Mouse (Mus musculus) MEL (cell line): ENCODE results near the gene Rnase13. TPM values are rescaled to one million over a fixed set of nuclear protein-coding genes. Genes with fewer than 3 reads are reported as not detected.

ENCODE experiments used
- DNase-seq: peaks from one replicate; pipeline ENCODE4 v3.0.0; 2011; ENCODE audit warnings: low read depth, low spot score
- H3K27ac ChIP-seq: 2 replicates; pipeline ENCODE4 v1.5.1; 2012; ENCODE audit warnings: low read depth, mild to moderate bottlenecking, control low read depth, low read length, moderate library complexity; ENCODE audit not compliant: control insufficient read depth
- H3K27me3 ChIP-seq, 2 experiments: fragments of 150-350 bp in 1 of 2; sonication (generic) in 1 of 2; 2 replicates each; pipeline ENCODE4 v1.6.1; 2012; ENCODE audit warnings: low read length in 2 of 2, mild to moderate bottlenecking in 2 of 2, improper control_type of control experiment in 1 of 2, moderate library complexity in 1 of 2; ENCODE audit not compliant: insufficient read depth in 2 of 2, control insufficient read depth in 1 of 2
- H3K36me3 ChIP-seq, 2 experiments: 2 replicates each; pipeline ENCODE4 v1.6.1; 2012 to 2014; ENCODE audit warnings: low read length in 2 of 2, improper control_type of control experiment in 1 of 2, inconsistent platforms in 1 of 2, mild to moderate bottlenecking in 1 of 2; ENCODE audit not compliant: insufficient read depth in 2 of 2, control insufficient read depth in 1 of 2
- H3K4me1 ChIP-seq, 2 experiments: fragments of 150-350 bp in 1 of 2; sonication (generic) in 1 of 2; 2 replicates each; pipeline ENCODE4 v1.6.1; 2012; ENCODE audit warnings: low read length in 2 of 2, improper control_type of control experiment in 1 of 2, mild to moderate bottlenecking in 1 of 2; ENCODE audit not compliant: insufficient read depth in 2 of 2, control insufficient read depth in 1 of 2
- H3K4me3 ChIP-seq, 2 experiments: fragments of 150-350 bp in 1 of 2; sonication (generic) in 1 of 2; 2 replicates each; pipeline ENCODE4 v1.5.1; 2012; ENCODE audit warnings: low read depth in 2 of 2, low read length in 2 of 2, mild to moderate bottlenecking in 2 of 2, moderate library complexity in 2 of 2, control low read depth in 1 of 2, improper control_type of control experiment in 1 of 2; ENCODE audit not compliant: control insufficient read depth in 1 of 2, insufficient read depth in 1 of 2
- H3K79me2 ChIP-seq: 2 replicates; pipeline ENCODE4 v1.6.1; 2012; ENCODE audit warnings: mild to moderate bottlenecking, low read length, moderate library complexity; ENCODE audit not compliant: control insufficient read depth, poor library complexity, insufficient read depth
- H3K9ac ChIP-seq: 2 replicates; pipeline ENCODE4 v1.6.1; 2012; ENCODE audit warnings: low read depth, mild to moderate bottlenecking, control low read depth, low read length, moderate library complexity; ENCODE audit not compliant: control insufficient read depth, poor library complexity, severe bottlenecking
- H3K9me3 ChIP-seq: fragments of 150-350 bp; sonication (generic); replicated peaks from 2 replicates; pipeline ENCODE4 v1.6.1; 2012; ENCODE audit warnings: mild to moderate bottlenecking, low read length, improper control_type of control experiment, moderate library complexity; ENCODE audit not compliant: insufficient read depth
- CHD1 ChIP-seq: IDR thresholded peaks from 2 replicates; pipeline ENCODE4 v1.6.1; 2012; ENCODE audit warnings: low read depth, mild to moderate bottlenecking, inconsistent platforms, low read length, improper control_type of control experiment
- CHD2 ChIP-seq: IDR thresholded peaks from 2 replicates; pipeline ENCODE4 v1.6.1; 2011; ENCODE audit warnings: low read length, improper control_type of control experiment
- E2F4 ChIP-seq: IDR thresholded peaks from 2 replicates; pipeline ENCODE4 v1.6.1; 2011; ENCODE audit warnings: low read depth, low read length, improper control_type of control experiment, borderline replicate concordance
- GABPA ChIP-seq: IDR thresholded peaks from 2 replicates; pipeline ENCODE4 v1.6.1; 2012; ENCODE audit warnings: low read depth, mild to moderate bottlenecking, inconsistent platforms, low read length, improper control_type of control experiment, moderate library complexity
- GATA1 ChIP-seq: IDR thresholded peaks from 2 replicates; pipeline ENCODE4 v1.6.1; 2011; ENCODE audit warnings: low read depth, low read length, improper control_type of control experiment
- HCFC1 ChIP-seq: IDR thresholded peaks from 2 replicates; pipeline ENCODE4 v1.6.1; 2012; ENCODE audit warnings: low read depth, mild to moderate bottlenecking, inconsistent platforms, low read length, improper control_type of control experiment, moderate library complexity
- KAT2A ChIP-seq: conservative IDR thresholded peaks from 2 replicates; pipeline ENCODE4 v1.6.1; 2012; ENCODE audit warnings: low read depth, low read length, improper control_type of control experiment, inconsistent platforms
- MAZ ChIP-seq: IDR thresholded peaks from 2 replicates; pipeline ENCODE4 v1.6.1; 2012; ENCODE audit warnings: low read depth, mild to moderate bottlenecking, inconsistent platforms, low read length, improper control_type of control experiment
- NELFE ChIP-seq: IDR thresholded peaks from 2 replicates; pipeline ENCODE4 v1.6.1; 2011; ENCODE audit warnings: low read depth, low read length, improper control_type of control experiment
- NRF1 ChIP-seq: IDR thresholded peaks from 2 replicates; pipeline ENCODE4 v1.6.1; 2014; ENCODE audit warnings: low read depth, mild to moderate bottlenecking, inconsistent platforms, low read length, improper control_type of control experiment, moderate library complexity; ENCODE audit not compliant: poor library complexity, insufficient read depth, severe bottlenecking
- SIN3A ChIP-seq: IDR thresholded peaks from 2 replicates; pipeline ENCODE4 v1.6.1; 2012; ENCODE audit warnings: low read length, improper control_type of control experiment, inconsistent platforms
- SMC3 ChIP-seq: IDR thresholded peaks from 2 replicates; pipeline ENCODE4 v1.6.1; 2011; ENCODE audit warnings: low read depth, low read length, improper control_type of control experiment
- TAL1 ChIP-seq: IDR thresholded peaks from 2 replicates; pipeline ENCODE4 v1.6.1; 2012; ENCODE audit warnings: mild to moderate bottlenecking, inconsistent platforms, low read length, moderate library complexity, mixed read lengths
- TBP ChIP-seq: IDR thresholded peaks from 2 replicates; pipeline ENCODE4 v1.8.0; 2011; ENCODE audit warnings: low read depth, low read length, improper control_type of control experiment
- ZKSCAN1 ChIP-seq: IDR thresholded peaks from 2 replicates; pipeline ENCODE4 v1.6.1; 2012; ENCODE audit warnings: low read depth, mild to moderate bottlenecking, inconsistent platforms, low read length, improper control_type of control experiment, moderate library complexity
- ZMIZ1 ChIP-seq: IDR thresholded peaks from 2 replicates; pipeline ENCODE4 v1.6.1; 2012; ENCODE audit warnings: low read depth, mild to moderate bottlenecking, inconsistent platforms, low read length, improper control_type of control experiment, moderate library complexity
- polyA plus RNA-seq, 2 experiments: library from polyadenylated mRNA; stranded (reverse) in 1 of 2; unstranded in 1 of 2; fragments of >175 nt in 1 of 2; fragments of >200 nt in 1 of 2; gene quantifications; 2 replicates each; pipeline versions ENCODE4 v1.2.1 to v1.2.4; 2012; ENCODE audit warnings: low replicate concordance in 2 of 2, low read depth in 1 of 2; ENCODE audit not compliant: insufficient read length in 2 of 2, insufficient read depth in 1 of 2, missing spikeins in 1 of 2
- total RNA-seq: library from RNA; depleted of rRNA; stranded (reverse); fragments of 300-350 nt; gene quantifications from 2 replicates; pipeline ENCODE4 v1.2.3, GENCODE M21; 2012

Rnase13 gene
- total and polyA plus RNA-seq, 3 experiments: not detected

GRCm38 (mm10) chr14:51960316-51960715 is 37.7 kb upstream of the Rnase13 start:
- no peak overlapping the region for H3K27ac ChIP-seq
- TF ChIP-seq NRF1 (no peak), KAT2A (no peak), CHD1 (no peak), MAZ (no peak)
- TF ChIP-seq, all 39 proteins: peak for 0
- H3K9me3 ChIP-seq: no peaks in the 10 kb centered on the region
- no peak overlapping the region for H3K9ac ChIP-seq
- H3K79me2 ChIP-seq: no peaks in the 10 kb centered on the region
- H3K27me3 ChIP-seq: peaks cover 0 to 3% of the 10 kb centered on the region in 2 experiments; a peak in 2 of 4 replicates
- DNase-seq: peak; percentile 1
- H3K4me3 ChIP-seq: no peak overlapping the region
- H3K36me3 ChIP-seq: no peaks in the 10 kb centered on the region
- H3K4me1 ChIP-seq: no peaks in the 10 kb centered on the region

- no peak overlapping the region for H3K4me3 ChIP-seq
- no peaks in the 10 kb centered on the region for H3K9me3 ChIP-seq
- no peaks in the 10 kb centered on the region for H3K36me3 ChIP-seq
- H3K27ac ChIP-seq: no peak overlapping the region
- DNase-seq: no peak
- H3K27me3 ChIP-seq: no peaks in the 10 kb centered on the region; a peak in 1 of 4 replicates
- TF ChIP-seq TAL1 (no peak), SMC3 (no peak), E2F4 (no peak), TBP (no peak), KAT2A (no peak), GABPA (no peak)
- no peaks in the 10 kb centered on the region for H3K4me1 ChIP-seq
- no peak overlapping the region for H3K9ac ChIP-seq
- no peaks in the 10 kb centered on the region for H3K79me2 ChIP-seq
Observed at GRCm38 (mm10) chr14:51943336-51943735, 20.8 kb upstream of the Rnase13 start.

- Histone ChIP-seq H3K9me3 (no peaks in the 10 kb centered on the region), H3K27ac (no peak overlapping the region), H3K36me3 (no peaks in the 10 kb centered on the region), H3K9ac (no peak overlapping the region), H3K4me3 (no peak overlapping the region), H3K4me1 (no peaks in the 10 kb centered on the region), H3K27me3 (no peaks in the 10 kb centered on the region; a peak in 1 of 4 replicates), H3K79me2 (no peaks in the 10 kb centered on the region)
- DNase-seq: peak; percentile 36
- TF ChIP-seq CHD1 (no peak), MAZ (no peak), CHD2 (no peak), SIN3A (no peak), GATA1 (no peak), HCFC1 (no peak), ZKSCAN1 (no peak), ZMIZ1 (no peak), NELFE (no peak), SMC3 (no peak)
Observed at GRCm38 (mm10) chr14:51942236-51942635, 19.7 kb upstream of the Rnase13 start.
